Mouse (Mus musculus) B cell, adult 2 months (primary cell): Measurements from ENCODE around the gene Zfp583.

Experiments
- DNase-seq, 2 experiments: peaks; one replicate each; pipeline ENCODE4 v3.0.0; 2022

The Zfp583 gene

GRCm38 (mm10) chr7:6285842-6286705 is 45.0 kb downstream of the Zfp583 start, which contains the start of gene Zfp667:
TSS of gene Zfp667 (plus strand) at chr7:6286579.
- DNase-seq: peak; percentile 99 to 100

DNA sequence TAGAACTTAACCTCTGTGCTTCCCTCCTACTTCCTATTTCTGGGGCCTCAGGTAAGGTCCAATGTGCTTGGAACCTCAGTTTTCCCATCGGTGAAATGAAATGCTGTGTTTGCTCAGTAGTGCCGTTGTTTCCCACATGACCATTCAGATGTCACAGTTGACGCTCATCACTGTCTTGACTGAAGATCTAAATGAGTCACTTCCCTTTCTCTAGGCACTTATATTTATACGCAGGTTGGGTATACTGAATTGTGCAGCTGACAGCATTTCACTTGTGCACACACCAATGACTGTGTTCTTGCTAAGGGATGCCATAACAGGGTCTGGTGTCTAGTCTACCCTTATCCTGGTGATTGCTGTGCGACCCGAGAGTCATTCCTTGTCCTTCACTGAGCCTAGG is 45.7 kb downstream of the Zfp583 start:
- DNase-seq: peak; percentile 47 to 53

- no peak for DNase-seq
Measured at GRCm38 (mm10) chr7:6284442-6285012, 46.6 kb downstream of the Zfp583 start.

- DNase-seq: peak; percentile 81 to 82
Measured at GRCm38 (mm10) chr7:6283451-6284075, 47.5 kb downstream of the Zfp583 start.

DNA sequence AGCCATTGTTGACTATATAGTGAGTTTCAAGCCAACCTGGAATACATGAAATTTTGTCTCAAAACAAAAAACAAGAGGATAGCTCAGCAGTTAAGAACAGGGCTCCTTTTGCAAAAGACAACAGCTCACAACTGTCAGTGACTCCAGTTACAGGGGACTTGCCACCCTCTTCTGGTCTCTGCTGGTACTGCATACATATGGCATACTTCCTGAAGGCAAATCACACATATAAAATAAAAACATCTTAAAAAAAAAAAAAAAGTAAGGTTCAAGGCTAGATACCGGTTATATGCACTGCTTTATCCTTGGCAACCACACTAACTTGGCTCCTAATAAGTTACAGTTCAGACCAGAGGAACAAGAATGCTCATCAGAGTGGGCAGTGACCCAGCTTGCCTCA is 48.3 kb downstream of the Zfp583 start:
- peak; percentile 86 to 89 for DNase-seq

- DNase-seq: no peak
Measured at GRCm38 (mm10) chr7:6277906-6278305, 53.2 kb downstream of the Zfp583 start.

GRCm38 (mm10) chr7:6265695-6266094 is 65.4 kb downstream of the Zfp583 start:
- peak; percentile 66 to 73 for DNase-seq
